Mouse (Mus musculus) embryonic facial prominence, embryonic 10.5 days (tissue): ENCODE results near the gene Rassf4. TPM values are rescaled to one million over a fixed set of nuclear protein-coding genes. Genes with fewer than 3 reads are reported as not detected.

Experiments
- DNase-seq: peaks from one replicate; pipeline ENCODE4 v3.0.0-alpha.2; 2017; ENCODE audit warnings: low spot score
- H3K27ac ChIP-seq: fragments of 300-500 bp; sonication (generic); replicated peaks from 2 replicates; pipeline ENCODE4 v1.5.1; 2016; ENCODE audit warnings: mild to moderate bottlenecking
- H3K27me3 ChIP-seq: fragments of 300-500 bp; sonication (generic); replicated peaks from 2 replicates; pipeline ENCODE4 v1.6.1; 2016; ENCODE audit warnings: low read depth, mild to moderate bottlenecking; ENCODE audit not compliant: poor library complexity, severe bottlenecking
- H3K36me3 ChIP-seq: fragments of 300-500 bp; sonication (generic); replicated peaks from 2 replicates; pipeline ENCODE4 v1.6.1; 2016; ENCODE audit warnings: mild to moderate bottlenecking, moderate library complexity
- H3K4me1 ChIP-seq: fragments of 300-500 bp; sonication (generic); 2 replicates; pipeline ENCODE4 v1.6.1; 2016
- H3K4me3 ChIP-seq: fragments of 300-500 bp; sonication (generic); 2 replicates; pipeline ENCODE4 v1.5.1; 2016; ENCODE audit warnings: mild to moderate bottlenecking, moderate library complexity
- H3K9me3 ChIP-seq: fragments of 300-500 bp; sonication (generic); 2 replicates; pipeline ENCODE4 v1.6.1; 2016; ENCODE audit warnings: mild to moderate bottlenecking
- WGBS: fragments of 180-500 bp; shearing (Covaris S2); methylation state at CpG from one replicate; pipeline ENCODE4 v1.1.7; 2016; 5-methylcytosine and 5-hydroxymethylcytosine counted together
- polyA plus RNA-seq: library from polyadenylated mRNA; unstranded; fragments of >200 nt; fragmentation: Nextera tagmentation; extraction: Ambion mirVana; gene quantifications from 2 replicates; pipeline ENCODE4 v1.2.1, GENCODE M21; 2016

Rassf4 gene
- polyA plus RNA-seq = 12.8 and 19.0 TPM in 2 replicates

DNA sequence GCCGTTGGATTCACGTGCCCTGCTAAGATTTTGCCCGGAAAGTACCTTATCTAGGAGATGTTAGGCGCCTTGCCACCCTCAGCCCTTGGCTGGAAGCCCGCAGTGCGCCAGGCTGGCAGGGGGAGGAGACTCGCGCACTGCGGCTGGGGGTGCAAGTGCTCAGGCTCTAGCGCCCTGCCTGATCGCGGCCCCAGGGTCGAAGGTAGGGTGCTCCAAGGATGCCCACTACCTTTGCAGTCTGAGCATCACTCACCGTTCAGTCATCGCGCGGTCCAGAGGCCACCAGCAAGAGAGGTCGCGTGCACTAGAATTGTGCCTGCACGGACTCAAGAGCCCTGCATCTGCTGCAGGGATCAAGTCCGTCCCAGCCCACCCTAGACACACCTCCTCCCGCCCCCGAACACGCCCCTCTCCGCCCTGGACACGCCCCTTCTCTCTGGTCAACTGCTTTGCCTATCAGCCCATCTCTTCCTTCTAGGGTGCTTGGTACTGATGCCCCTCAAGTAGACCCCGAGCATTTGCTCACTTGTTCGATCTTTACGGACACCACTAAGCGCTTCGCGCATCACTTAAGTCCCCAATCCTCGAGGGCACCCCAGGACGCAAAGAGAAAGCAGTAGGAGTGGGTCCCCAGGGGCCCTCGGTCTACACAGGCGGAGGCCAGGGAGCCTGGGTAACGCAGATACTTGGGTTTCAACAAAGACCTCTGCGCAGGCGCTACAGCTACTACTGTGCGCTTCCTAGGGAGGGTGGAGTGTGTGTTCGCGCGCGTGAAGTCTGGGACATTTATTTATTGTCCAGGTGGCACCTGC lies at the start of gene Rassf4:
TSS of gene Rassf4 (minus strand) at position 482 of the 812 bp plus-strand sequence.
- WGBS = under 1% methylated on average over 44 of the region's 44 CpGs
- Histone ChIP-seq H3K27ac (peak within 1 kb of the TSS; percentile 86), H3K27me3 (peaks cover 40% of the 10 kb centered on the region), H3K36me3 (no peaks in the 10 kb centered on the region), H3K4me3 (peak within 1 kb of the TSS; percentile 72), H3K9me3 (no peaks in the 10 kb centered on the region), H3K4me1 (peaks cover 77% of the 10 kb centered on the region)
- DNase-seq = peak; percentile 95

DNA sequence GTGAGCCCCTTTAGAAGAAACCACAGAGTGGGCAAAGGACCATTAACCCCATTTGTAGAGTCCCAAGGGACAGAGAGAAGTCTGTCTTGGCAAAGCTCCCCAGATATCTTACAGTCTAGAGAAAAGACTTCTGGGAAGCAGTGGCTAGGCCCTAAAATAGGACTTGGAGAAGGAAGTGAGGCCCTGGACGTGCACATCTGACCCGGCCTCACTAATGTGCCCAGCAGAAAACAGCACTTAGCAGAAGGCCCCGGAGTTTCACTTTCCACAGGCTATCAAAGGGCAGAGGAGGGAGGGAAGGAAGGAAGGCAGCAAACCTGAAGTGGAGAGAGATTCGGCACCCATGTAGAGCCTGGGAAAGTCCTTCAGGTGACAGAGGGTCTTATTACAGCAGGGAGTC lies 45.2 kb upstream of the Rassf4 start:
- no peak for DNase-seq
- 89% methylated on average over 4 of the region's 4 CpGs for WGBS
- no peaks in the 10 kb centered on the region for H3K36me3 ChIP-seq
- peaks cover 10% of the 10 kb centered on the region; the same call in 1 of the 2 replicates for H3K4me1 ChIP-seq
- no peak overlapping the region for H3K27ac ChIP-seq
- no peaks in the 10 kb centered on the region for H3K9me3 ChIP-seq
- no peak overlapping the region for H3K4me3 ChIP-seq
- H3K27me3 ChIP-seq = no peaks in the 10 kb centered on the region

DNA sequence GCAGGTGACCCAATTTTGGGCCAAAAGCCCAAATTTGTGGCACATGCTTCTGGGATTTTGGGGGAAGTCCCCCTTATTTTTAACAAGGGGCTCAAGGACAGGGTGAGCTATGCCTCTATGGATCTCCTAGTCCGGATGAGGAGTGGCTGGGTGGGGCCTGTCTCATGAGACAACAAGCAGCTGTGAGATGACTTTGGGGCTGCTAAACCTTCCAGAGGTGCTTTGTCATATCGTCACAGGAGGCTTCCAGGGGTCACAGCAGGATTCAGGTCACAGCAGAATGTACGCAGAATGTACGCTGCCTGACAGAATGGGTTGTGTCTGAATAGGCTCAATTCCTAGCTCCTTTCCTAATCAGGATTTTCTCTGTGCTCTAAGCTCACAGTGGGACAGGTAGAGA lies 44.6 kb upstream of the Rassf4 start:
- H3K36me3 ChIP-seq = no peaks in the 10 kb centered on the region
- no peaks in the 10 kb centered on the region for H3K9me3 ChIP-seq
- DNase-seq = no peak
- no peak overlapping the region for H3K27ac ChIP-seq
- H3K4me1 ChIP-seq = peaks cover 10% of the 10 kb centered on the region; the same call in 1 of the 2 replicates
- H3K27me3 ChIP-seq = no peaks in the 10 kb centered on the region
- WGBS = 82% methylated on average over 4 of the region's 4 CpGs
- no peak overlapping the region for H3K4me3 ChIP-seq

DNA sequence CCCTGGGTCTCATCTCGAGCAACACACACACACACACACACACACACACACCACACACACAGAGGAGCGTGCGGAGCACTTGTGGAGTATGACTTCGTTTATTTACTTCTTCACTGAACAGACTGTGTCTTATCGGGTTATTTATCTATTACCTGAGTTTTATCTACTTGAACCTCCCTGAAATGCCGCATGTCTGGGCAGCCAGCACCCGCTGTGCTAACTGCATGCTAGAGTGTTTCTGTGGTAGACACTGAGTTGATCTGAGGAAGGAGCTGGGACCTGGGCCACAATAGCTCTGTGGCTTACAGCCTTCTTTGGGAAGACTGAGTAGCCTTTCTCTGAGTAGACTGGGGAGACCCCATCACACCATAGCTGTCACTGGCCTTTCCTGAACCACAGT lies 44.1 kb upstream of the Rassf4 start:
- peaks cover 10% of the 10 kb centered on the region; the same call in 1 of the 2 replicates for H3K4me1 ChIP-seq
- H3K27ac ChIP-seq = no peak overlapping the region
- WGBS = 93% methylated on average over 7 of the region's 7 CpGs
- no peak overlapping the region for H3K4me3 ChIP-seq
- no peaks in the 10 kb centered on the region for H3K9me3 ChIP-seq
- H3K27me3 ChIP-seq = no peaks in the 10 kb centered on the region
- H3K36me3 ChIP-seq = no peaks in the 10 kb centered on the region
- DNase-seq = no peak

DNA sequence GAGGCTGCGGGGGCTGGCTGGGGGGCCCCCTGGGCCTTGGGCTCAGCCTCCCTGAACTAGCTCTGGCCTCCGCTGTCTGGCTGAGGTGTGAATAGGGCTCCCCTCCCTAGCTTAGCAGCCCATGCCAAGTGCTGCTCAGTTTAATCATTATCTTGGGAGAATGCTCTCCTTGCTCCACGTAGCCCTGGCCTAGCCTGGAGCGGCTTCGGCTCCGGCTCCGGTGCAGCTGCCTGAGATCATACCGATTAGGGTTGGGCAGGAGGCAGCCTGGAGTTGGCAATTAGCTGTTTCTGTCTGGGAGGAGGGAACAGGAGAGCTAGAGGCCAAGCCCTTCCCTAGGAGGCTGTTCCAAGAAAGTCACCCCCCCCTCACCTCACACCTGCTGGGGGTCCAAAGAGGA lies 42.9 kb upstream of the Rassf4 start, which contains the start of gene Tmem72:
TSS of gene Tmem72 (minus strand) at position 248 of the 400 bp plus-strand sequence.
- no peak within 1 kb of the TSS for H3K4me3 ChIP-seq
- WGBS = 76% methylated on average over 8 of the region's 8 CpGs
- no peaks in the 10 kb centered on the region for H3K9me3 ChIP-seq
- no peaks in the 10 kb centered on the region for H3K36me3 ChIP-seq
- no peaks in the 10 kb centered on the region for H3K27me3 ChIP-seq
- no peak for DNase-seq
- H3K4me1 ChIP-seq = peaks cover 16% of the 10 kb centered on the region
- H3K27ac ChIP-seq = no peak within 1 kb of the TSS

DNA sequence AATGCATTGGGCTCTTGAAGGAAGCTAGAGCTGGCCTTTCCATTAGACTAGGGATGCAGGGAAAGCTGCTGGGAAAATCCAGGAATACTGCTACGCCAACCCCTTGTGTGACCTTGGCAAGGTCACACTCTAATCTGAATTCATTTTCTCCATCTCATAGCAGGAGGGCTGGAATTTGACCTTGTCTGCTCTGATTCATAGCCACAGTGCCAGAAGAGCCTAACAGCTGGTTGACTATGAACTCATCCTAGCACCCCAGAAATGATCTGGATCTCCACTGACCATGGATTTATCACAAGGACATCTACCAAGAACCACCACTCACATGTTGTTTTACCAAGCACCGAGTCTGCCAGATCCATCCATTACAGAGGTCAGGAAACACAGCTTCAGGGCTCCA lies 41.4 kb upstream of the Rassf4 start:
- Histone ChIP-seq H3K36me3 (no peaks in the 10 kb centered on the region), H3K9me3 (no peaks in the 10 kb centered on the region), H3K27me3 (no peaks in the 10 kb centered on the region), H3K27ac (no peak overlapping the region), H3K4me1 (peaks cover 16% of the 10 kb centered on the region), H3K4me3 (no peak overlapping the region)
- 88% methylated on average over 2 of the region's 2 CpGs for WGBS
- DNase-seq = no peak

DNA sequence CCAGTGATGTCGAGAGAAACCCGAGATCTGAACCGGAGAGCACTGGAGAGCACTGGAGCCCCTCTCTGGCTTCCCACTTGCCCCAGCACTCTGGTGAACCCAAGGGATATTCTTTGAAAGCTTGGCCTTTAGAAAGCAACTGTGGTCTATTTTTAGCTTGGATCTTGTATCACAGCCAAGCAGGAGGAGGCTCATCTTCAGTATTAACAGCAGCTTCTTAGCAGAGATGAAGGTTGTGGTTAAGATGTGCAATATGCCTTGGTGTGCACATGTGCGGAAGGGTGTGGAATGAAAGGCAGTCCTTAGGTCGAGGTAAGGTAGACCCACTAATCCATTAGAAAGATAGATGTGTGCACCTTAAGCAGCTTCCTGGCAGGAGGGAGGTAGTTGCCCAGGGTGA lies 40.8 kb upstream of the Rassf4 start:
- Histone ChIP-seq H3K4me3 (no peak overlapping the region), H3K27me3 (no peaks in the 10 kb centered on the region), H3K27ac (no peak overlapping the region), H3K4me1 (peaks cover 16% of the 10 kb centered on the region), H3K36me3 (no peaks in the 10 kb centered on the region), H3K9me3 (no peaks in the 10 kb centered on the region)
- WGBS = 76% methylated on average over 5 of the region's 5 CpGs
- no peak for DNase-seq

DNA sequence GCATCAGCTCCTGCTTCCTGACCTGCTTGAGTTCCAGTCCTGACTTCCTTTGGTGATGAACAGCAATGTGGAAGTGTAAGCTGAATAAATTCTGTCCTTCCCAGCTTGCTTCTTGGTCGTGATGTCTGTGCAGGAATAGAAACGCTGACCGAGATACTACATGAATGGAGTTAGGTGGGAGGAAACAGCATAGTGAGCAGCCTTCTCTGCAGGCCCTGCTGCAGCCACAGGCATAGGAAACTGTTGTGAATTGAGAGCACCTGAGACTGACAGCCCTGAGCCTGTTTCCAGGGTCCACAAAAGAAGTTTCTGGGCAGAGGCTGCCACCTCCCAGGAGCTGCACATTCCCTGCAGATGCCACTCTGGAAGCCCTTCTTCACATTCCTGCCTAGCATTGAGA lies 40.2 kb upstream of the Rassf4 start:
- H3K4me3 ChIP-seq = no peak overlapping the region
- H3K4me1 ChIP-seq = peaks cover 16% of the 10 kb centered on the region
- no peaks in the 10 kb centered on the region for H3K9me3 ChIP-seq
- WGBS = 89% methylated on average over 3 of the region's 3 CpGs
- H3K36me3 ChIP-seq = no peaks in the 10 kb centered on the region
- H3K27me3 ChIP-seq = no peaks in the 10 kb centered on the region
- DNase-seq = no peak
- H3K27ac ChIP-seq = no peak overlapping the region

DNA sequence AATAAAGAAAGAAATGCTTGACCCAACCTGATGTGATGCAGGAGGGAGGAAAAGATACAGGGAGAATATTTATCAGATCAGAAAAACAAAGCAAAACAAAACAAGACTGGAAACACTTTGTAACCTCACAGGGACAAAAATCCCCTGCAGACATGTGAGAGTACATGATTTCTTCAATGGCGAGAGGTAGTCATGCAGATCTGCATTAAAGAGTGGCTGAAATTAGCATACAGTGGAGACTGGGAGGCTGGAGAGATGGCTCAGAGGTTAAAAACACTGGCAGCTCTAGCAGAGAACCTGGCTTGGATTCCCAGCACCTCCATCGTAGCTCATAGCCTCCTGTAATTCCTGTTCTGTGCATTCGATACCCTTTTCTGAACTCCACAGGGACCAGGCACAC lies 38.8 kb upstream of the Rassf4 start:
- Histone ChIP-seq H3K4me1 (peaks cover 16% of the 10 kb centered on the region), H3K4me3 (no peak overlapping the region), H3K27me3 (no peaks in the 10 kb centered on the region), H3K9me3 (no peaks in the 10 kb centered on the region), H3K27ac (no peak overlapping the region), H3K36me3 (no peaks in the 10 kb centered on the region)
- DNase-seq = no peak
- 86% methylated on average over 3 of the region's 3 CpGs for WGBS

DNA sequence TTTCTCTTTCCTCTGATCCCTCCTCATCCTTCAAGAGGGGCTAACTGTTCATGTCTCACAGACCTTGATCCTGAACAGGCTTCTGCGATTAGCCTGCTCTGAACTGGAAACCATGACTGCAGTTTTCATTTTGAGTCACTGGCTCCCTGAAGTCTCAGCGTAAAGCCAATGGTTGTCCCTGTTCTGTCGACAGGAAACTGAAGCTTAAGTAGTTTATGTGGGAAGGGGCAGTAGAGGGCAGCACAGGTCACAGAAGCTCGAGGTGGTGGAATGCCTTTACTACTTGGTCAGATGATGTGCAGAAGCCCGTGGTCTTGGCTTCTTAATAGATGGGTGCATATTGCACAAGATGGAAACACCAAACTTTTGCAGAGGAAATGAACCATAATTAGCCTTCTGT lies 38.3 kb upstream of the Rassf4 start:
- Histone ChIP-seq H3K27ac (no peak overlapping the region), H3K36me3 (no peaks in the 10 kb centered on the region), H3K4me3 (no peak overlapping the region), H3K9me3 (no peaks in the 10 kb centered on the region), H3K27me3 (no peaks in the 10 kb centered on the region), H3K4me1 (peaks cover 16% of the 10 kb centered on the region)
- WGBS = 24% methylated on average over 5 of the region's 5 CpGs
- peak; percentile 13 for DNase-seq

DNA sequence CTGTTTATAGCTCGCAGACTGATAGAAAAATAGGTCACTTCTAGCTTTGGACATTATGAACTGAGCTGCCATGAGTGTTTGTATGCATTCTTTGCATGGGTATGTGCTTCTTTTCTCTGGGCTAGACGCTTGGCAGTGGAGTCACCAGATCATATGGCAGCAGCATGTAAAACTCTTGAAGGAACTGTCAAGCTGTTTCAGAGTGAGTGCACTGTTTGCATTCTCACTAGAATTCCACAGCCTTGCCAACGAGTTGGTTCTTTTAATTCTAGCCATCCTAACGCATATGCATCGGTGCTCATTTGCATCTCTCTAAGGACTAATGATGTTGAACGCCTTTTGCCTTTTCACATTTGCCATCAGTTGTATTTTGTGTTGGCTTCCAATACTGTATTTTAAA lies 30.6 kb upstream of the Rassf4 start:
- 0 out of 2 replicates have a peak, but pooled peaks cover 4% of the 10 kb centered on the region for H3K4me1 ChIP-seq
- H3K27ac ChIP-seq = no peak overlapping the region
- H3K4me3 ChIP-seq = no peak overlapping the region
- H3K36me3 ChIP-seq = no peaks in the 10 kb centered on the region
- 76% methylated on average over 6 of the region's 6 CpGs for WGBS
- H3K9me3 ChIP-seq = no peaks in the 10 kb centered on the region
- H3K27me3 ChIP-seq = no peaks in the 10 kb centered on the region
- DNase-seq = no peak

DNA sequence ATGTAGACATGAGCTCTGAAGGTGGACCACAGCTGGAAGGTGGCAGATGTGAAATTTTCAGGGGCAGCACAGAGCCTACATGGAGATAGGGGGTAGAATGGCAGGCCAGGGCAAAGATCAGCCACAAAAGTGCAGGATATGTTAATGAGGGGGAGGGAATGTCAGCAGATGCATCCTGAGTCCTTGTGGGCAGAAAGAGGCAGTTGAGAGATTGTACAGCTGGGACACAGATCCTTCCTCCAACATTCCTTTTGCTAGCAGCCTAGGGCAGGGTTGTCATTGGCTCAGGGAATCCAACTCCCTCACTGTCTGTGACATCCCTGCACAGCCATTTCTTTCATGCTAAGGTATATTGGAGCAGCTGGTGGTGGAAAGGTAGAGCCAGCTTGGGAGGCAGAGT lies 27.1 kb upstream of the Rassf4 start:
- Histone ChIP-seq H3K27me3 (no peaks in the 10 kb centered on the region), H3K4me3 (no peak overlapping the region), H3K36me3 (no peaks in the 10 kb centered on the region), H3K27ac (no peak overlapping the region), H3K9me3 (no peaks in the 10 kb centered on the region), H3K4me1 (0 out of 2 replicates have a peak, but pooled peaks cover 4% of the 10 kb centered on the region)
- DNase-seq = no peak

DNA sequence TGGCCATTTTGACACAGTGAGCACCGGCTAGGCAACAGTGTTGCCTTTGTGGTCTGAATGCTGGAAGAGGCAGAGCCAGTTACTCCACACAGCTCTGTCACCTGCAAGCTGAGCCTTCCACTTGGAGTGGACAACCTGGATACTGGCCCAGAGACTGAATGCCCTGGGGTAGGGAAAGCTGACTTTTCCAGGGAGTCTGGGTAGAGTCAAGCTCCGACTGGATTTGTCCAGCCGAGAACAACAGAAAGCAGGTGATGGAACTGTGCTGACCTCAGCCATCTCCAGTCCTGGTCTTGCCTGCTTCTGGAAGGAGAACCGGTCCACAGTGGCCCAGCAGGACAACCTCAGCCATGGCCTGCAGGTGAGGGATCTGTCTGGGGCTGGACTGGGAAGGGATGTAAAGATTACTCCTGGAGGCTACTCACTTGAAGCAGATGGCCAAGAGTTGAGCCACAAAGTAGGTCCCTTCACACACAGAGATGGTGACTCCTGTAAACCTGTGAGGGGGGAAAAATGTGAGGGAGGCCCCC lies 24.2 kb upstream of the Rassf4 start:
- Histone ChIP-seq H3K36me3 (no peaks in the 10 kb centered on the region), H3K9me3 (no peaks in the 10 kb centered on the region), H3K4me3 (no peak overlapping the region), H3K4me1 (0 out of 2 replicates have a peak, but pooled peaks cover 4% of the 10 kb centered on the region), H3K27ac (no peak overlapping the region), H3K27me3 (no peaks in the 10 kb centered on the region)
- WGBS = 87% methylated on average over 4 of the region's 4 CpGs
- no peak for DNase-seq
